Mouse (Mus musculus) G1E (cell line): ENCODE results near the gene Mef2b. TPM values are rescaled to one million over a fixed set of nuclear protein-coding genes. Genes with fewer than 3 reads are reported as not detected.

ENCODE experiments used
- ATAC-seq: 2 replicates; pipeline ENCODE4 v1.8.0; 2016; ENCODE audit warnings: mild to moderate bottlenecking; ENCODE audit not compliant: insufficient number of reproducible peaks, poor library complexity, low FRiP score, severe bottlenecking; ENCODE audit errors: extremely low read depth
- DNase-seq: peaks from one replicate; pipeline ENCODE4 v3.0.0; 2012; ENCODE audit warnings: low spot score
- H3K27me3 ChIP-seq: 2 replicates; pipeline ENCODE4 v1.6.1; 2012; ENCODE audit warnings: mild to moderate bottlenecking, low read length, inconsistent platforms; ENCODE audit not compliant: insufficient read depth
- H3K36me3 ChIP-seq: replicated peaks from 2 replicates; pipeline ENCODE3; 2012; ENCODE audit warnings: mild to moderate bottlenecking, inconsistent platforms
- H3K4me1 ChIP-seq: 2 replicates; pipeline ENCODE4 v1.6.1; 2012; ENCODE audit warnings: low read depth, low read length, inconsistent platforms, mixed read lengths; ENCODE audit not compliant: insufficient read depth
- H3K4me3 ChIP-seq: 2 replicates; pipeline ENCODE4 v1.5.1; 2012; ENCODE audit warnings: low read depth, mild to moderate bottlenecking, inconsistent platforms, low read length, moderate library complexity, mixed read lengths
- H3K9me3 ChIP-seq: replicated peaks from 2 replicates; pipeline ENCODE4 v1.6.1; 2012; ENCODE audit warnings: inconsistent platforms
- CTCF ChIP-seq: IDR thresholded peaks from 2 replicates; pipeline ENCODE4 v1.5.1; 2012; ENCODE audit warnings: low read depth, low read length, inconsistent platforms, mixed read lengths
- GATA1 ChIP-seq: IDR thresholded peaks from 2 replicates; pipeline ENCODE4 v1.6.1; 2012; ENCODE audit warnings: borderline replicate concordance, low read length, inconsistent platforms, mixed read lengths
- GATA2 ChIP-seq: IDR thresholded peaks from 2 replicates; pipeline ENCODE4 v1.6.1; 2012; ENCODE audit warnings: low read depth, low read length, inconsistent platforms, borderline replicate concordance
- POLR2AphosphoS5 ChIP-seq: IDR thresholded peaks from 2 replicates; pipeline ENCODE4 v1.6.1; 2012; ENCODE audit warnings: low read depth, low read length, inconsistent platforms; ENCODE audit not compliant: insufficient replicate concordance
- TAL1 ChIP-seq: conservative IDR thresholded peaks from 2 replicates; pipeline ENCODE4 v1.6.1; 2012; ENCODE audit warnings: low read depth, low read length, inconsistent platforms, mixed read lengths
- polyA plus RNA-seq: library from polyadenylated mRNA; stranded (reverse); fragments of >175 nt; gene quantifications from 2 replicates; pipeline ENCODE4 v1.2.3, GENCODE M21; 2012
- total RNA-seq, 2 experiments: library from RNA; stranded (forward) in 1 of 2; stranded (reverse) in 1 of 2; fragments of 200-1000 nt in 1 of 2; fragments of >200 nt in 1 of 2; fragmentation: Nextera tagmentation in 1 of 2; gene quantifications; 2 replicates each; pipeline ENCODE4 v1.2.3; 2014 to 2017

Gene Mef2b
- total and polyA plus RNA-seq, 3 experiments, result 0.55 to 4.4 (median 2.3) TPM

GRCm38 (mm10) chr8:70200098-70200681, 60.7 kb downstream of the Mef2b start:
- peaks cover 69% of the 10 kb centered on the region for H3K36me3 ChIP-seq
- ATAC-seq (no peak), DNase-seq (no peak)
- H3K9me3 ChIP-seq, result no peaks in the 10 kb centered on the region
- H3K4me3 ChIP-seq, result no peak overlapping the region
- no peaks in the 10 kb centered on the region for H3K27me3 ChIP-seq
- TF ChIP-seq GATA2 (no peak), POLR2AphosphoS5 (no peak), GATA1 (no peak), TAL1 (no peak)
- peaks cover 34% of the 10 kb centered on the region for H3K4me1 ChIP-seq

DNA sequence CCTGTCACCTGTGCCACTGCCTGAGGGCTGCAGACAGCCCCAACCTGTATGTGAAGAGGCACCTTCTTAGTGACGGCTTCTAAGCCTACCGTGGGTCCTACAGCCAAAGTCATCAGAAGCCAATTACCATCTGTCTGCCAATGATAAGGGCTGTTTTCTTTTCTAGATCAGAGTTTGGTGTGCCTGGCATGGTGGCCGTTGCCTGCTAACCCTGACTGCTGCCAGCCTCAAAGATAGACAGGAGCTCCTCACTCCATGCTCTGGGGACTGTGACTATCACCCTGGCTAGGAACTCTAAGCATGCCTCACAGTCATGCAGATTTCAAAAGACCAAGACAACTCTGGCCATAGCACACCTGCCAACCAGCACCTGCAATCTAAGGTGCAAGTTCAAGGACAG, 61.9 kb downstream of the Mef2b start:
- Histone ChIP-seq H3K4me1 (peaks cover 34% of the 10 kb centered on the region), H3K4me3 (peak overlapping the region; percentile 28; the same call in 1 of the 2 replicates), H3K27me3 (no peaks in the 10 kb centered on the region), H3K36me3 (peaks cover 61% of the 10 kb centered on the region), H3K9me3 (no peaks in the 10 kb centered on the region)
- DNase-seq (peak; percentile 49), ATAC-seq (peak; percentile 78)
- TF ChIP-seq GATA2 (no peak; the same call in 1 of the 2 replicates), TAL1 (peak; percentile 76)

DNA sequence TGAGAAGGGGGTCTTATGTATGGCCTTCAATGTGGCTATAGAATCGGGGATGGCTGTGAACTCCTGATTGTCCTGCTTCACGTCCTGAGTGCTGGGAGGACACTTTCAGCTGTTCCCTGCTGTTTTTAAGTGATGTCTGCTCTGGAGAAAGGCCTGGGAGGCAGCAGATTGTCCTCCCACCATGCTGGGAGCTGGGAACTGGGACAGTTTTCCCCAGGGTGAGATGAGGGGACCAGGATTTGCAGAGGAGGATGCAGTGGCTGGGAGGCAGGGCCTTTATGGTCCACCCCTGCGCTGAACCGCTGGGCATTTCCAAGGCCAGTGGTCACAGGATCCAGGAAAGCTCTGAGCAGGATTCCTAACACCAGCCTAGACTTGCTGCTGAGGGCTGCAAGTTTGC, 63.6 kb downstream of the Mef2b start:
- no peak overlapping the region for H3K4me3 ChIP-seq
- DNase-seq (no peak), ATAC-seq (no peak)
- H3K4me1 ChIP-seq, result peaks cover 34% of the 10 kb centered on the region
- H3K9me3 ChIP-seq, result no peaks in the 10 kb centered on the region
- TF ChIP-seq POLR2AphosphoS5 (no peak), TAL1 (no peak)
- H3K36me3 ChIP-seq, result peaks cover 66% of the 10 kb centered on the region
- H3K27me3 ChIP-seq, result no peaks in the 10 kb centered on the region

DNA sequence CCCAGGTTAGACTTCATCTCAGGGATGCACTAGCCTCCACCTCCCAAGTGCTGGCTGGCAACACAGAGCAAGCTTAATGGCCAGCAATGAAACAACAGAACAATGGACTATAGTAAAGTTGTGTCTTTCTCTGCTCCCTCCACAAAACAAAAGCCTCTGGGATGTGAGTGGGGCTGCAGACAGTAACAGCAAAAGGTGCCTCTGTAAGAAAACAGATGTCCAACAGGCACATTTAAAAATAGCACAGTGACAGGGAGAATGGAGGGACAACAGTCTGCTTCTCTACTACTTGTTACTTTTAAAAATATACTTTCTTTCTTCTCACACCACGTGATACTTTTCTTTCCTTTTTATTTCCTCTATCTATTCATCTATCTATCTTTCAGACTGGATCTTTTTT, 65.2 kb downstream of the Mef2b start:
- Histone ChIP-seq H3K4me1 (peaks cover 34% of the 10 kb centered on the region), H3K4me3 (no peak overlapping the region), H3K27me3 (no peaks in the 10 kb centered on the region), H3K9me3 (no peaks in the 10 kb centered on the region), H3K36me3 (peaks cover 58% of the 10 kb centered on the region)
- no peak for TF ChIP-seq TAL1
- TF ChIP-seq CTCF, result no peak
- no peak for TF ChIP-seq POLR2AphosphoS5
- TF ChIP-seq GATA1, result no peak
- TF ChIP-seq GATA2, result no peak
- DNase-seq, result no peak
- ATAC-seq, result no peak

DNA sequence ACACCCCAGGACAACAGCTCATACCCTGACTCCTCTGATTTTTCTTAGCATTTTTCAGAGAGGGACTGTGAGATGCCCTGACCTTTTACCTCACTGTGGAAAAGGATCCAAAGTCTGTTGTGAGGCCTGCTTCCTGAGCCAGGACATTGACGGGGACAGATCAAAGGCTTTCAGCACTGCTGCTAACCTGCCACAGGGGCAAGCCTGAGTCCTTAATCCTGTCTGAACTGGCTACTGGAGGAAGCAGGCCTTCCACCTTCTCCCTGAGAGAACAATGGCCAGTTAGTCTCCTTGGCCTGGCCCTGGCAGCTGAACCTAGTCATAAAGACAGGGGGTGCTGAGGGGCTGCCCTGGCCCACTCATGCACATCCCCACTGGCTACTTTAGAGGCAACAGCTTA, 68.6 kb downstream of the Mef2b start:
- TF ChIP-seq GATA1 (no peak), CTCF (no peak), GATA2 (no peak), TAL1 (no peak), POLR2AphosphoS5 (no peak)

DNA sequence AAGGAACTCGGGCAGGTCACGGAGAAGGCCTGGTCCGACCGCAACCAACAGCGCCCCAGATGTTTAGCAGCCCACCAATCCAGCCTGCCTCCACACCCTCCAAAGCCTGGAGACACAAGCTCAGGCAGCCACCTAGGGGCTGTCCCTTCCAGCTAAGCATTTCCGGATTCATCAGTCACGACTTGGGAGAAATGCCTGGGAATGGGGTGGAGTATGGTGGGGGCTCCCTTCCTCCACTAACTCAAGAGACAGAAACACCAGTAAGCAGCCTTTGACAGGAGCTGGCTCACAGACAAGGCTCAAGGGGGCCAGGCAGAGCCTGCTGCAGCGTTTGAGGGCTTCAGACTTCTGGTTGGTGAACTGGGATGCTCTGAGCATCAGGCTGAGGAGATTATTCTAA, 71.0 kb downstream of the Mef2b start:
- Histone ChIP-seq H3K4me3 (peak overlapping the region; percentile 47; the same call in 1 of the 2 replicates), H3K9me3 (no peaks in the 10 kb centered on the region), H3K36me3 (peaks cover 26% of the 10 kb centered on the region), H3K27me3 (no peaks in the 10 kb centered on the region), H3K4me1 (peaks cover 41% of the 10 kb centered on the region)
- ATAC-seq, result no peak
- no peak for DNase-seq
- TF ChIP-seq GATA2 (no peak), POLR2AphosphoS5 (no peak), CTCF (no peak), GATA1 (no peak), TAL1 (no peak)

More for the DNA sequence above, 68.6 kb downstream of the Mef2b start:
- H3K4me1 ChIP-seq, result peaks cover 27% of the 10 kb centered on the region
- H3K27me3 ChIP-seq, result no peaks in the 10 kb centered on the region
- H3K9me3 ChIP-seq, result no peaks in the 10 kb centered on the region
- no peak for ATAC-seq
- peaks cover 42% of the 10 kb centered on the region for H3K36me3 ChIP-seq
- no peak overlapping the region for H3K4me3 ChIP-seq
- no peak for DNase-seq

GRCm38 (mm10) chr8:70211275-70211674, 71.8 kb downstream of the Mef2b start:
- H3K36me3 ChIP-seq, result peaks cover 26% of the 10 kb centered on the region
- H3K4me3 ChIP-seq, result peak overlapping the region; percentile 85
- H3K4me1 ChIP-seq, result peaks cover 41% of the 10 kb centered on the region
- DNase-seq, result no peak
- H3K27me3 ChIP-seq, result no peaks in the 10 kb centered on the region
- no peak for ATAC-seq
- no peaks in the 10 kb centered on the region for H3K9me3 ChIP-seq
- TF ChIP-seq GATA2, result no peak
- no peak for TF ChIP-seq TAL1
- no peak for TF ChIP-seq GATA1
- no peak for TF ChIP-seq CTCF
- no peak for TF ChIP-seq POLR2AphosphoS5
